Mouse (Mus musculus) small intestine, adult 2 months (tissue): Measurements from ENCODE around the gene Wdfy3. TPM values are rescaled to one million over a fixed set of nuclear protein-coding genes. Genes with fewer than 3 reads are reported as not detected.

Experiments
- H3K27ac ChIP-seq: fragments of 200-500 bp; 2 replicates; pipeline ENCODE4 v1.5.1; 2012; ENCODE audit warnings: low read depth, low read length, control low read depth, inconsistent platforms; ENCODE audit not compliant: insufficient read depth
- H3K27me3 ChIP-seq: fragments of 200-500 bp; 2 replicates; pipeline ENCODE4 v1.6.1; 2012; ENCODE audit warnings: mild to moderate bottlenecking, moderate library complexity, low read length, inconsistent platforms; ENCODE audit not compliant: control insufficient read depth, insufficient read depth
- H3K36me3 ChIP-seq: fragments of 200-500 bp; 2 replicates; pipeline ENCODE4 v1.6.1; 2012; ENCODE audit warnings: mild to moderate bottlenecking, low read length, control low read depth, inconsistent platforms; ENCODE audit not compliant: control insufficient read depth, insufficient read depth
- H3K4me1 ChIP-seq: fragments of 200-500 bp; 2 replicates; pipeline ENCODE4 v1.6.1; 2012; ENCODE audit warnings: low read length, inconsistent platforms, mixed read lengths; ENCODE audit not compliant: control insufficient read depth, insufficient read depth, insufficient read length
- H3K4me3 ChIP-seq: fragments of 200-500 bp; 2 replicates; pipeline ENCODE4 v1.5.1; 2012; ENCODE audit warnings: low read depth, mild to moderate bottlenecking, control low read depth, inconsistent platforms, low read length, moderate library complexity
- CTCF ChIP-seq: fragments of 200-500 bp; IDR thresholded peaks from 2 replicates; pipeline ENCODE4 v1.5.1; 2012; ENCODE audit warnings: low read depth, mild to moderate bottlenecking, control low read depth, inconsistent platforms, low read length, moderate library complexity, mixed read lengths; ENCODE audit not compliant: insufficient replicate concordance, insufficient read length; ENCODE audit errors: extremely low read depth
- POLR2A ChIP-seq: fragments of 200-500 bp; IDR thresholded peaks from 2 replicates; pipeline ENCODE4 v1.6.1; 2012; ENCODE audit warnings: low read depth, mild to moderate bottlenecking, control low read depth, inconsistent platforms, low read length, moderate library complexity
- WGBS: fragments of 180-500 bp; shearing (Covaris S2); methylation state at CpG from one replicate; pipeline ENCODE4 v1.1.7; 2018; 5-methylcytosine and 5-hydroxymethylcytosine counted together
- polyA plus RNA-seq: library from polyadenylated mRNA; depleted of rRNA; stranded (reverse); fragments of >200 nt; gene quantifications from 2 replicates; pipeline ENCODE4 v1.2.3, GENCODE M21; 2012

Gene Wdfy3
- polyA plus RNA-seq, 1 experiment: 11.3 TPM

DNA sequence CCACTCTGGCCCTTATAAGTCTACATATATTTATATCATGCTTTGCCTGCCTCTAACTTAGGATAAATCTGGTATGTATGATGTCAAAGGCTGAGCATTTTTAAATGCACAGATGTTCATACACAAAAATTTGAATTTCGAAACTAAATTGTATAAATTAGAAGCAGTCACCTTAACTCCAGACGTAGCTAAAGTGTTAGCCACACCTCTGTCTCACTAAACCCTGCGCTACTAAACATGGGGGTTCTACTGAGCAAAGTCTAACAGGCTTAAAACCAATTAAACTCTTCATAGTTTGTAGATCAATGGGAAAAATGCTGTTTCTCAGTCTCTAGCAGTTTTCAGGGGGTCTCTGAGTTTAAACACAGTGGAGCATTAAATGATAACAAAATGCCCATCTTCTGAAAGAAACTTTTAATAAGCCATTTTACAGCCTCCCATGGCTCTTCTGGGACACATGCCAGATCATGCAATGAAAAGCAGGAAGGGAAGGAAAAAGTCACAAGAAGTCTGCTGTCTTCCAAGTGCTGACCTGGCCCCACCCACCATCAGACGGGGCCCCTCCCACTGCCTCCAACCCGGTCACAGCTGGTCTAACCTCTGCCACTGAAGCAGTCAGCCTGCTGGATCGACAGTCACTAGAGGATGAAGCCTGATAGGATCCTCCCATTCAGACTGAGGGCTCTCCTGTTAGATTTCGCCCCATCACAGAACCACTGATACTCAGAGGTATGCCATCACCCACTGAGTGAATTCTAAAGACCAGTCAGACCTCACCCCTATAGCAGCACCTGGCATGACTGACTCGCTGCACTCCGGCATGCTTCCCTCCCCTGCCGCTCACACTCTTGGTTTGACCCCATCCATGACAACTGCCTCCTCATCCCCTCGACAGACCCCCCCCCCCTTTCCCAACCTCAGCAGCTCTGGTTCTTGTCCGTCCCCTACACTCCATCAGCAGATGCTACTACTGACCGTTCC lies 23.8 kb downstream of the Wdfy3 start:
- Histone ChIP-seq H3K27me3 (no peaks in the 10 kb centered on the region), H3K27ac (no peak overlapping the region), H3K4me1 (0 out of 2 replicates have a peak, but pooled peaks cover 5% of the 10 kb centered on the region), H3K4me3 (no peak overlapping the region), H3K36me3 (peaks cover 4% of the 10 kb centered on the region; the same call in 1 of the 2 replicates)
- no peak for TF ChIP-seq CTCF
- TF ChIP-seq POLR2A: no peak
- 49% methylated on average over 13 of the region's 13 CpGs for whole genome bisulfite sequencing

GRCm38 (mm10) chr5:102045177-102045576 lies 24.5 kb downstream of the Wdfy3 start:
- no peak overlapping the region for H3K27ac ChIP-seq
- TF ChIP-seq CTCF: no peak
- no peak for TF ChIP-seq POLR2A
- WGBS: 32% methylated on average over 8 of the region's 8 CpGs
- peaks cover 6% of the 10 kb centered on the region; the same call in 1 of the 2 replicates for H3K36me3 ChIP-seq
- no peak overlapping the region for H3K4me3 ChIP-seq
- H3K27me3 ChIP-seq: no peaks in the 10 kb centered on the region
- 0 out of 2 replicates have a peak, but pooled peaks cover 5% of the 10 kb centered on the region for H3K4me1 ChIP-seq

DNA sequence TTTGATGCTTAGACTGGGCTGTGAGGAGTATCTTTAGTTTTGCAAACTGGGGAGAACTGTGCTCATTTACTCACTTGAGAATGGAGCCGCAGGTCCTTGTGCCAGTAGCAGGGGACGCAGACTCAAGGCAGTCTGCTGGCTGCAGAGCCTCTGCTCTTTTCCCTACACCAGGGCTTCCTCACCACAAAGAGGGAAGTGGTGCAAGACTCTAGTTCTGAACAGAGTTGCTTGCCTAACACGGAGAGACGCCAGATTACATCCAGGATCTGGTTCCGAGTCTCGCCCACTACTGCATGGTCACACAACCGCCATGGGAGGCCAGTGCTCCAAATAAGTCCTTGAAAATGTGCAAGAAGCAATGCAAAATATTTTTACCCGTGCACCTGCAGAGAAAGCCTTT lies 36.4 kb downstream of the Wdfy3 start:
- Histone ChIP-seq H3K27me3 (no peaks in the 10 kb centered on the region), H3K4me1 (no peaks in the 10 kb centered on the region), H3K27ac (no peak overlapping the region), H3K4me3 (no peak overlapping the region), H3K36me3 (peaks cover 10% of the 10 kb centered on the region)
- TF ChIP-seq POLR2A (no peak), CTCF (no peak)
- 90% methylated on average over 8 of the region's 8 CpGs for WGBS

DNA sequence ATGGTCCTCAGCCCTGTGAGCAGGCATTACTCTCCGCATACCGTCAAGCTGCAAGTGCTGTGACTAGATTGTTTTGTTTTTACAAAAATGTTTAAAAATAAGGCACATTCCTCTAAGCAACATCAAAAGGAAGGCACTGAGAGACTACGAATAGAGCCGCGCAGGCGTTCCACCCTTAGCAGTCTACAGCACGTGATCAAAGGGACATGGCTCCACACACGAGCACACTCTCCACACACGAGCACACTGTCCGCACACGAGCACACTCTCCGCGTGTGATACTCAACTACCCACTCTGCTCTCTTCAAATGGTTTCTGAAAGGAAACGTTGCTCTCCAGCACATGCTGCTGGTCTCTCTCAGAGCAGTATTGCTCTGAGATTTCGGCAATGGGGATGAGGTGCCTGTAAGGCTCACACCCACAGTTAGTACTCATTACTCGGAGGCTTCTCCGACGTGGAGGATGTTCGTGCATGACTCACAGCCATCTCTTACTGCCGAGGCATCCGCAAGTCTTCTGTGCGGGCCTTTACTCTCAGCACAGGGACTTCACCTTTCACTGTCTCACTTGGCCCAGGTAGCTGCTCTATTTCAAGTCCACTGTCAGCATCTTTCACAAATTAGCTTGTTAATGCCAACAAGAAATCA lies 37.0 kb downstream of the Wdfy3 start:
- Histone ChIP-seq H3K36me3 (peaks cover 10% of the 10 kb centered on the region), H3K4me1 (no peaks in the 10 kb centered on the region), H3K27me3 (no peaks in the 10 kb centered on the region), H3K4me3 (no peak overlapping the region), H3K27ac (no peak overlapping the region)
- TF ChIP-seq CTCF: no peak
- TF ChIP-seq POLR2A: no peak
- WGBS: 87% methylated on average over 22 of the region's 22 CpGs

- Histone ChIP-seq H3K4me3 (no peak overlapping the region), H3K27me3 (no peaks in the 10 kb centered on the region), H3K36me3 (peaks cover 8% of the 10 kb centered on the region), H3K27ac (no peak overlapping the region), H3K4me1 (no peaks in the 10 kb centered on the region)
- WGBS: 91% methylated on average over 3 of the region's 3 CpGs
- TF ChIP-seq POLR2A (no peak), CTCF (no peak)
These were observed 37.5 kb downstream of the Wdfy3 start for GRCm38 (mm10) chr5:102032191-102032590.

DNA sequence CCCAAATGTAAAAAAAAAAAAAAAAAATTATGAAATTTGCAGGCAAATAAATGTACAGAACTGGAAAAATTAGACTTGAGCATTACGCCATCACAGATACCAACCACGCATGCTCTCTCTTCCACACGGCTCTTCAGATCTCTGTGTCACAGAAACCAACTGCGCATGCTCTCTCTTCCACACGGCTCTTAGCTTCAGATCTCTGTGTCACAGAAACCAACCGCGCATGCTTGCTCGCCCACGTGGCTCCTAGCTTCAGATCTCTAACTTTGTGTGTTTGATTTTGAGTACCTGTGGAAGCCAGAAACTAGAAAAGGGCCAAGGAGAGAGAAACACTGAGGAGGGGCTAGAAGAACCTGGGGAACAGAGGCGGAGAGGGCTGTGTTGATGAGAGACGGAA lies 46.3 kb downstream of the Wdfy3 start:
- H3K4me1 ChIP-seq: no peaks in the 10 kb centered on the region
- WGBS: 96% methylated on average over 11 of the region's 11 CpGs
- no peak for TF ChIP-seq POLR2A
- no peak for TF ChIP-seq CTCF
- no peak overlapping the region for H3K27ac ChIP-seq
- H3K36me3 ChIP-seq: peaks cover 3% of the 10 kb centered on the region; the same call in 1 of the 2 replicates
- H3K4me3 ChIP-seq: no peak overlapping the region
- no peaks in the 10 kb centered on the region for H3K27me3 ChIP-seq
